Mouse (Mus musculus): Measurements from ENCODE around the gene Nlrp6.
"Not testable (repeated sequence)": the region's sequence is repeated elsewhere in the genome, so short reads cannot be mapped to it uniquely, and the experiment has no call there.

The Nlrp6 gene

DNA sequence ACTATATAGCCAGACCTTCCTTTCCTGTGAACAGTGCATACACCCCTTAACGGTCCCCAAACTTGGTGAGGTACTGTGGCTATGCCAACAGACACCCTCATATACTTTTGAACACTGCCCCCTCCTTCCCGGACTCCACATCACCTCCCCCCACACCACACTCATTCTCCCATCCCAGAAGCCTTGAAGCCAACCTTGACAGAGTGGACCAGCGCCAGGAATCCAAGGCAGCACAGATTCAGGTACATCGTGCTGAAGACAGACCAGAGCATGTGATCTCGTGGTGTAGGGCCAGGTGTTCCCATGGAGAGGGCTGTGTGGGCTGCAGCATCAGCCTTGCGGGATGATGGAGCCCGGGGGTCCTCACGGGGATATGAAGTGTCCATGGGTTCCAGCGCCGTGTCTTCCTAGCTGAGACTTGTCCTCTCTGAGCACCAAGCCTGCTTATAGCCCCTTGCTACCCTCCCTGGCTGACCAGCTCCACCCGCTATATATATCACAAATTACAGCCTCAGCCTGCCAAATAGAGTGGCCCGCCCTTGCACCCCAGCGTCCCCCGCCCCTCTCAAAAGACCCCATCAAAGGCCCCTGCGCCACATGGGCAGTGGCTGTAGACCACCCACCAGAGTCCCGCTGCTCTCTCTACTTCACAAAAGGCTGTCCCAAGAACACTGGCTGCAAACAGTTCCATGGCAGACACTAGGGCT is 29.3 kb downstream of the Nlrp6 start, which contains the start of gene Ifitm5:
Gene Ifitm5, minus strand, starts transcription at position 468 of the 707 bp plus-strand sequence.
- no peak for DNase-seq (ENCODE audit: low read depth, low spot score)

DNA sequence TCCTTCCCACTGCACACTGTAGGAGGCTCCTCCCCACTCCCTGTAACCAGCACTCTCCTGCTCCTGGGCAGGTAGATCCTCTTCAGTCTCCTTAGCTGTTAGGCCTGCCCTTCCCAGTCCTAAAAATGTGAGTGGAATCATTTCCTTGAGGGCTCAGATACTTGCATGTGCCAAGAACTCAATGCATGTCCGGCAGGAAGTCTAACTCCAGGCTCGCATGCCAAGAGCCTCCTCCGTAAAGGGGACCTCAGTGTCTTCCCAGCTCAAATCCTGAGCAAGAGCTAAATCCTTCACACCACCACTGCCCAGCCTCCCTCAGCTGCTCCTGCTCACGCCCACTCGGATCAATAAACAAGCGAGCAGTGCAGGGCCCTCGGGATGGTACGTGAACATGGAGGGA is 30.3 kb downstream of the Nlrp6 start:
- DNase-seq (ENCODE audit: low read depth, low spot score), result no peak

DNA sequence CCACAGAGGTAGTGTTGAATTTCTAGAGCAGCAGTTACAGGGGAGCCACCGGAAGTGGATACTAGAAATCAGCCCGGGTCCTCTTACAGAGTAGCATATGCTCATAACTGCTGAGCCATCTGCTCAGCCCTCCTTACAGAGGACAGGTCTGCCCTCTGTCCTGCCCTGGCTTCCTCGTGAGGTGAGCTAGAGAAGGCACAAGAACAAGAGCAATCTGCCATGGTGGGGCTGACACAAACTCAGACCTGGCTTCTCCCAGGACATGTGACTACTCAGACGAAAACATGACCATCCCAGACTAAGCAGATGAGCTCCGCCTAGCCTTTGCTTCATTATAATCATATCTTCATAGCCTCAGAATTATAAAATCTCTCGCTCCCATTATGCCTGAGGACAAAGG is 31.1 kb downstream of the Nlrp6 start:
- DNase-seq (ENCODE audit: low read depth, low spot score), result no peak

DNA sequence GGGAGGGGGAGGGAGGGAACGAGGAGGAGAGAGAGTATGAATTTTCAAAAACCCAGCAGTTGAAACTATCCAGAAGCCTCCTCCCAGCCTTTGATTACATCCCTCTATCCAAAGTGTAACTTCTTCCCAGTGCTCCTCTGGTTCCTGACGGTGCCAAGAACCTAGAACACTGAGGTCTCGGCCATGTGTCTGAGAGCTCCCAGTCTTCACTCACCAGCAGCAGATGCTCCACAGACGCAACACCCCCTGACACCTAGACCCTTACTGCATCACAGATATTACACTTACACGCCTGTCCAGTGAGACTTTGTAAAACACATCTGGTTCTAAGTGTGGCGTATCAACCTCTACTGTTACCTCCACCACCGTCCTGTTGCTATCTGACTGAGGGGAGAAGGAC is 31.7 kb downstream of the Nlrp6 start:
- no peak for DNase-seq (ENCODE audit: low read depth, low spot score)

DNA sequence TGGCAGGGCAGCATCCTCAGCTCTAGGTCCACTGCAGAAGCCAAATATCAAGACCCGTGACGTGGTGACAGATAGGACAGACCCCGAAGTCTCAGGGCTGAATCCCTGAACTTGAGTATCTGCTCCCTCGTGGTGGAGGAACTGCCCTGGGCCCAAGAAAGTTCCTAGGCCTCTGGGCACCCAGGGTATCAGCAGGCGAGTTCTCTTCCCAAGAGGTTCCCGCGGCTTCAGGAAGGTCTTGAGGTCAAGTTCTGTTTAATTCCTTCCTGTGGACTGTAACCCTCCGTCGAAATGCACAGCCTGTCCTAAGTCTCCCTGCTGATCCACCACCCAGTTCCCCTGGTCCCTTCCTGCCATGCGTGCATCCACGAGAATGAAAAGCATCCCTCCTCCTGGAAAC is 32.4 kb downstream of the Nlrp6 start:
- no peak for DNase-seq (ENCODE audit: low read depth, low spot score)

DNA sequence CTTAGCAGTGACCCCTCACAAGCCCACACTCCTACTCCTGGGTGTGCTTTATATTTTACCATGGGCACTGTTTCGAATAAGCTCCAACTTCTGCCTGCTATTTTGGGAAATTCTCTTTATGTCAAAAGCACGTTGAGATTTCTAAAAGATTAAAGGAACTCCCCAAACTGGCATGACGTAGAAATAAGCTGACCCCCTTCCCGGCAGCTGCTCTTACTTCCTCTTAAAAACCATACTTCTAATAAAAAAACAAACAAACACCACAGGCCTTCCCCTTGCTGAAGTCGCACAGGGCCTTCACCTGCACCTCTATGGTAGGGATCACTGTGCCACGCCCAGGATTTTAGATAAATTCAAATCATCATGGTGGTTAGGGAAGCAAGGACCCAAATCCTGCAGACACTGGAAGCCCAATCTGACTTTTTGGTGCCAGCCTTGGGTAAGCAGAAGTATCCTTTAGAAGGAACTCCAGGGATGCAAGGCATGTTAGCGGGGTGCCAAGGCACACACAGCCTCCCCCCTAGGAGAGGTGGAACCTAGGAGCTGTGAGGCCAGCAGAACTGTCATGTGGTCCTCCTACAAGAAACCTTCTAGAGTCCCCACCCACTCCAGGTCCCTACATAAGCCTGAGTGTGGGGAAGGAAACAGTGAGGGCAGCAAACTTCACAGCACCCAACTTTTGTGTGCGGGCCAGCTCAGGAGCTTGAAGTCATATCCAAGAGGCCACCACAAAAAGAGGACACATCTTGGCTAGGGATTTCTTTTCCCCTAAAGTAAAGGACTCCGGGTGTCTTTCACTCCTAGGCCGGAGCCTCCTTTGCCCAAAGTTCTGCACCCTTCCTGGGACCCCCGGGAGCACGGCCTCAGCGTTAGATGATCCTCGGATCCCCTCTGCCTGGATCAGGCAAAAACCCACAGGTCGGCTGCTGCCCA is 33.4 kb downstream of the Nlrp6 start:
- DNase-seq (ENCODE audit: low read depth, low spot score), result no peak

DNA sequence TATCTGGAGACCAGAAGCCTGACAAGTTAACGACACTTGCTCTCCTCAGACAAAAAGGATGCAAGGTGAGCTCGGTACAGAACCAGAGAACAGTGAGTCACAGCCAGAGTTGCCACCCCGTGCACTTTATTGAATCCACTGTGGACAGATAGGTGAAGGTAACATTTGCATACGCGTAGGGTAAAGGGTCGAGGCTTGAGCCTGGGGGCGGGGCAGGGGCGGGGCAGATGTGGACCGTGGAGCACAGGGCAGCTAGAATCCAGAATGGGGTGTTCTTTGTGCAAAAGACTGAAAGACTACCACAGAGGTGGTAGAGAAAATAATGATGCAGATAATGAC is 34.0 kb downstream of the Nlrp6 start:
- DNase-seq (ENCODE audit: low read depth, low spot score), result no peak

DNA sequence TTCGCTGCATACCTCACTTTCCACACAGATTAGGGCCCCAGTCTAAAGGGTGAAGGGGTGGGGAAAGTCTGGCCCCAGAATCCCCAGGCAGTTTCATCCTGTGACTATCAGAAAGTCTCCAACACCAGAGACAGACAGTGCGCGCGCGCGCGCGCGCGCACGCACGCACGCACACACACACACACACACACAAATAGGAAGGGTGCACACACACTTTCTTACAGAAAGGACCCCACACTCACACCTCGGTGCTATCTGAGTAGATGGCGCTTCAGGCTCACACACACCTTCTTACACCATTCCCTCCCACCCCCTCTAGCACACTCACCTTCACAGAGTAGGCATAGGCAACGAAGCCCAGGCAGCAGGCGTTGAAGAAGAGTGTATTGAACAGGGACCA is 34.6 kb downstream of the Nlrp6 start:
- no peak for DNase-seq (ENCODE audit: low read depth, low spot score)

DNA sequence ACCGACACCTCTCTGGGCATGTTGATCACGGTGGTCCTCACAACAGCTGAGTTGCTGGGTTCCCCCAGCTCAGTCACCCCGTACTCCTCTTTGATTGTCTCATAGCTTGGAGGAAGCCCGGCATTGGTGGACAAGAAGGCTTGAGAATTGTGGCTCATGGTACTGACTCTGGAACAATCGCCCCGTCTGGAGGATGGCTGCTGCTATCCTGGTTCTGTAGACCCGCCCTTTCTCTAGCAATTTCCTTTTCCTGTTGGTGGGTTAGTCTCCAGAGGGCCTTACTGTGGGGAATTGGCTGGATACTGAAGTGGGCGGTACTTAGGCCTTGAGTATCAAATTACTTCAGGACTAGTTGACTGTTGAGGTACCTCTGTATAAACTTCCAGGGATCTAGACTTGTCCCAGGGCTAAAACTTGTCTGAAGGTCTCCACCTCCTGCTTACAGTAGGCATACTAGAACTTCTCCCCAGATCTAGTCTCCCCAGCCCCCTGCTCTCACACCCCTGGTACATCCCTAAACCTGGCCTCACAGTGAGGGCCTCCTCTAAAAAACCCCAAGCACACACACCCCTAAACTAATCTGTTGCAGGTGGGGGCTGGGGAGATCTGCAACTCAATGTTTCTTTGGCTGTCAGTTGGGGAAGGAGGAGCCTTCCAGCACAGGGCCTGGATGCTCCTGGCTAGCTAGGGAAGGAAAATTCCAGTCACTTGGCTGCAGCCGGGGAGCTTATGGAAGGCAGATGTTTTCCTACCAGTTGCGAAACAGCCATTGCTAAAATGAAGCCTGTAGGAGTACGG is 35.3 kb downstream of the Nlrp6 start, which contains the start of the genes Gm45717 and Ifitm2:
Gene Gm45717, minus strand, starts transcription at position 180 of the 798 bp plus-strand sequence.
Gene Ifitm2, minus strand, starts transcription at position 230 of the 798 bp plus-strand sequence.
- peak; percentile 73 for DNase-seq (ENCODE audit: low read depth, low spot score)

DNA sequence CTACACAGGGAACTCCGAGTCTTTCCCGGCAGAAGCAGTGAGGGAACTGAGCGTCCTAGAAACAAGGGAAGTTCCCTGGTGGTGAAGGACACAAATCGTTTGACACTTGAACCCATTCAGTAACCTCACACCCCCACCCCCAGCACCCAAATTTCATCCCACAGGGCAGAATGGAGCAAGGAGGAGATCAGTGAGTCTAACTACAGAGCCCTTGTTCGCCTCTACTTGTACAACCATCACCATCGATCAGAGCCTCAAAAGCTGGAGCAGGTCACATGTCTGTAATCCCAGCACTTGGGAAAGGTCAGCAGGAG is 35.8 kb downstream of the Nlrp6 start:
- DNase-seq (ENCODE audit: low read depth, low spot score), result no peak

DNA sequence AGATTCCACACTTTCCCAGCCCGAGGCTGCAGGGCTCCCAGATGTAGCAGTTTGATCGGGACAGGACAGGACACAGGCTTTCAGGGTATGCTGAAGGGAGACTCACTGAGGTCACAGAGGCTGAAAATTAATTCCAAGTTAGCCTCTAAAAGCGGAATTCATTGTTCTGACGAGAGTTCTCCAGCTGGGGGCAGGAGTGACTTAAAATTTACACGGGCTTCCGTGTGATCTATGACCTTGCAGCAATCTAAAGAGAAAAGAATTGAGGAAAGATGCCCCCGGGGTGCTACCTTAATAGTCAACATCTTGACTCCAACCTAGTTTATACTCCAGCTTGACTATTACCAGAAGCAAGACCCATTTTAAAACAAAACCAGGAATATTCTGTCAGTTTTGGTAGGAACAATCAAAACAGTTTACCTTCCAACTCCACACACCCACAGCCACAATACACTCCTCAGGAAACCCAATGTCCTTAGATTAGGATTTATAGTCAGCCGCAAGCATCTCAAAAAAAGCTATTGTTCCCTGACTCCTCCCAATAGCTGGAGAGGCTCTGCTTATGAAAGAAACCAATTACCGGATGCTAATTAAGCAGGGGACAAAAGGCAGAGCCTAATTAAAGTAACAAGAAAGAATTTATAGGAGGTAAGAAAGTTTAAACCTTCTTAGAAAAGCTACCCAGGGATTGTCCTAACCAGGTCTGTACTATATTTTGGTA is 38.6 kb downstream of the Nlrp6 start:
- no peak for DNase-seq (ENCODE audit: low read depth, low spot score)

DNA sequence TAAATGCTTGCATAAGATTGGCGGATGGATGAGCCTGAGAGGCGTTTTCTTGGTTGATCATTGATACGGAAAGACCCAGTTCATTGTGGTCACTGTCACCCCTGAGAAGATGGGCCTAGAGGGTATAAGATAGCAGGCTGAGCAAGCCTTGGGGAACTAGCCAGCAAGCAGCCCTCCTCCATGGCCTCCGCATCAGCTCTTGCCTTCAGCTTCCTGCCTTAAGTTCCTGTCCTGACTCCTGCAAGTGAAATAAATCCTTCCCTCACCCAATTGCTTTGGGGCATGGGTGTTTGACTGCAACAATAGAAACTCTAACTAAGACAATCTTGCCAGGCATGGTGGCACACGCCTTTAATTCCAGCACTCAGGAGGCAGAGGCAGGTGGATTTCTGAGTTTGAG is 39.3 kb downstream of the Nlrp6 start:
- DNase-seq (ENCODE audit: low read depth, low spot score), result no peak

DNA sequence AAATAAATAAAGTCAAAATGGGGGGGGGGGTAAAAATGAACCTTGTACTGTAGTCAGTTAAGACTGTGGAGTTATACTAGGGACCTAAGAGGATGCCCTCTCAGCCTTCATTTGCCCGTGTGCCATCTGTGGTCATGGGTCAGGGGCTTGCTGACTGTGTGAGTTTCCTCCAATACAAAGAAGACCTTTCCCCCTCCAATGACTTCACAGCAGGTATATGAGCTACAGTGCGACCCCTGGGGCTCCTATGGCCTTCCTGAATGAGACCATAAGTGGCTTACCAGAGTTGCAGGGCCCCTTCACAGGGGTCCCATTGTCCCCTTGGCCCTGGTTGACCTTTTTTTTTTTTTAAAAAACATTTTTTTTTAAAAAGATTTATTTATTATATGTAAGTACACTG is 40.7 kb downstream of the Nlrp6 start:
- DNase-seq (ENCODE audit: low read depth, low spot score), result no peak

DNA sequence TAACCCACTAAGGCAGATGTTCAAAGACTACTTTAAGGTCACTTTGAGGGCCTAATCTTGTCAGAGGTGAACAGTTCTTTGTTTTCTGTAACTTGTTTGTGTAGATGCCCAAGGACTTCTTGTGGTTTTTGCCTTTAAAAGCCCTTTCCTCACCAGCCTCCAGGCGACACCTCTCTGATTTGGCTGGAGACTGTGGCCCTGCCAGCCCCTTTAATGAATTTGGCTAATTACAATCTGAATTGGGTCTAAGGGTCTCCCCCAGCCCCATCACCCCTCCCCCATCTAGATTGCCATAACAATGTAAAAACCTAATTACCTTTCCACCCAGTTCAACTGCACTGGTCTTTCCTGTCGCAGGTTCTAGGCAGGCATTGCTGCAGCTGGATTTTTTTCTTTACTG is 42.0 kb downstream of the Nlrp6 start:
- no peak for DNase-seq (ENCODE audit: low read depth, low spot score)

DNA sequence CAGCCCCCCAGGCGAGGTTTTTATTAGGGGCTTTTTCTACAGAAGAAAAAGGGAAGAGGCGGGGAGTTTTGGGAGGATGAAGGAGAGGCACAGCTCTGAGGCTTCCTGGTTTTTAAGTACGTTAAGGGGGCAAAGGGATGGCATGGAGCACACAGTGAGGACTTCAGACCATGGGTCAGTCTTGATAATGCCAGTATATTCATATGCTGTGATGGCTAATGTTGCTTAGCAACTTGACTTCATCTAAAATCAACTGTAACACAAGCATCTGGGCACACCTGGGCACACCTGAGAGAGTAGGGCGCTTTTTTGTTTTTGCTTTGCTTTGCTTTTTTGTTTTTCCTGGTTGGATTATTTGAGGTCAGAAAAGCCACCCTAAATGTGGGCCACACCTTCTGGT is 46.2 kb downstream of the Nlrp6 start, which contains the start of gene Ifitm1:
Gene Ifitm1, plus strand, starts transcription at position 301 of the 400 bp plus-strand sequence.
- no peak for DNase-seq (ENCODE audit: low read depth, low spot score)

DNA sequence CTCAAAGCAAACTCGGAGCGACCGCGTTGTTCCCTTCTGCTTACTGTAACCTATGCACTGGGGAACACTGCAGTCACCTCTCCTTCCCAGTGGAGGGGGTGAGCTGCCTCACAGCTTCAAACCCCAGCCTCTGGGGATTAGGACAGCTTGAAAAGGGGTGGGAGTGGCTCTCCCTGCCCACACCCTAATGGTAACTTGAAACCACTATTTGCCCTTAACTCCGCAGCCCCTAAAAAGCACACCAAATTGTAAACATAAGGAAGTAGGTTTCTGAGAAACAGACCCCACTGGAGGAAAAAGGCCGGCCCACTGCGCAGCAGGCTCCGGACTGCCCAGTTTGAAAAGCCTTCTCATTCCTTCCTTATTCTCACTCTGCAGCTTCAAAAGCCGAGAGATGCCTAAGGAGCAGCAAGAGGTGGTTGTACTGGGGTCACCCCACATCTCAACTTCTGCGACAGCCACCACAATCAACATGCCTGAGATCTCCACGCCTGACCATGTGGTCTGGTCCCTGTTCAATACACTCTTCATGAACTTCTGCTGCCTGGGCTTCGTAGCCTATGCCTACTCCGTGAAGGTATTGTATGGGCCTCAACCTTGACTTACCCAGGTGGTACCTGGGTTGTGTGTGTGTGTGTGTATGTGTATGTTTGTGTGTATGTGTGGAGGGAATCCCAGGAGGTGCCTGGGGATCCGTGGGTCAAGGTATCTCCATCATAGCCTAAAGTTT is 47.3 kb downstream of the Nlrp6 start:
- DNase-seq (ENCODE audit: low read depth, low spot score), result peak; percentile 34

DNA sequence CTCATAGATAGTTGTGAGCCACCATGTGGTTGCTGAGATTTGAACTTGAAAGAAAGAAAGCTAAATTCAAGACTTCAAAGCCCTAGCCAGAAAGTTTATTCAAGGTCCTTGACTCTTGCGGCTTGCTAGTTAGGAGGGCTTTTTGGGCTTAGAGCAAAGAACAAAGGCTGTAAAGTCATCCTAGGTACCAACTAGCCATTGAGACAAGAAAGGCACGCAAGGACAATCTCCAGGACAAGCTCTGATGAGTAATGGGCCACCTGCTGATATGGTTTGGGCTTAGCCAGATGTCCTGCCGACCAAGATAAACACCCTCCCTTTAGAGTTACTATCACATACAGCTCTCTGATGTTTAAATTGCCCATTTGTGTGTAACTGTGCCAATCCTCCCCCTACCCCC is 48.0 kb downstream of the Nlrp6 start:
- not testable (repeated sequence) for DNase-seq (ENCODE audit: low read depth, low spot score)

DNA sequence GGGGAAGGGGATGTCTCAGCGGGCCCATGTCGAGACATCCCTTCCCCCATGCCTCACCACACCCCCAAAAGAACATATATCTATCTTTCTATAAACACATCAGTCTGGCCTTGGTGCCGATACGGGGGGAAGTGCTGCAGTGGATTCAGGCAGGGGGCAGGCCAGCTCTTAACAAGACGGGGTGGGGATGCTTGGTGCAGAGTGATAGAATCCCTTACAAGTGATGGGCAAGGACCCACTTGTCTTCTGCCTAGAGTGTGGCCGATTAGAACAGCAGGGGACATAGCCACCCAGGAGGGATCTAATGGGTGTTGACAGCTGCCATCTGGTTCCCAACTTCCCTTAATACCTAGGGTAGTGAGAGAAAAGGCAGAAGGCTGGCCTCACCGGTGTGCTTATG is 50.2 kb downstream of the Nlrp6 start:
- no peak for DNase-seq (ENCODE audit: low read depth, low spot score)

DNA sequence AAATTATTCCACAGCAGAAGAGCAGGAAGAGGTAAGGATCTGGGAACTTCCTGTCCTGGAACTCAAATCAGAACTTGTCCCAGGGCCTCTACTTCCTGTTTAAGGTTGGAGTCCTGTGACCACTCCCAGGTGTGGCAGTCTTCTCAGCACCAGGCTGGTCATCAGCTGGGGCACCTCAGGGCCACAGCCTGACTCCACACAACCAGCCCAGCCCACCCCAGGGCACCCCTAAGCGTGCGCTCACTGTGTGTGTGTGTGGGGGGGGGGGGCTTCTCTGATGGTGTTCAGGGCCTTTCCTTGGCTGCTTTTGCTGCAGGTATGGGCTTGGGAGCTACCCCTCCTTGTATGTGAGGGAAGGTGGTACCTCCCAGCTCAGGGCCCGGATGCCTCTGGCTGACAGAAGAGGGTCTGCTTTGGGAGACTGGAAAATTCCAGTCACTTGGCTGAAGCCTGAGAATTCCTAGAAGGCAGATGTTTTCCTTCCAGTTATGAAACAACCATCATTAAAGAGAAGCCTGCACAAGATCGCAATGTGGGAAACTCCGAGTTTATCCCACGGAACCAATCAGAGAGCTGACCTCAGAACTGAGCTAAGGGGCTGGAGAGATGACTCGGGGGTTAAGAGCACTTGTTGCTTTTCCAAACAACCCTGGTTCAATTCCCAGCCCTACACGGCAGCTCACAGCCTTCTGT is 50.9 kb downstream of the Nlrp6 start:
- DNase-seq (ENCODE audit: low read depth, low spot score), result no peak

Data from embryo, embryonic 11.5 days (tissue).